ENCODE assay signal across 9 mouse cellular contexts in genomic region chr5:121714331-121714730, GRCm38 (mm10). TPM values are rescaled to one million over a fixed set of nuclear protein-coding genes. Genes with fewer than 3 reads are reported as not detected.
DNase-seq lines count a peak whose midpoint lies in the region; ATAC-seq and TF ChIP-seq lines count a peak whose summit lies in the region.
"Had no signal": no experiment of that assay in that cellular context is flagged by ENCODE, and none has a peak within 500 bp of the region (broad histone marks: within the 10 kb centered on the region; RNA-seq: fewer than 3 reads in every experiment).

No protein-coding gene starts in this region.

- H3K4me2 ChIP-seq in midbrain, embryonic 11.5 days = no peak overlapping the region
- peak overlapping the region; percentile 79; the same call in 1 of the 2 replicates for H3K4me2 ChIP-seq in midbrain, embryonic 13.5 days (replicated peaks)

- no peaks in the 10 kb centered on the region for H3K27me3 ChIP-seq in midbrain, embryonic 10.5 days (ENCODE audit: low read depth, poor library complexity, severe bottlenecking)
- H3K27me3 ChIP-seq in midbrain, embryonic 11.5 days (ENCODE audit: control insufficient read depth, insufficient read depth, low read length) = no peaks in the 10 kb centered on the region
- no peaks in the 10 kb centered on the region for H3K27me3 ChIP-seq in midbrain, embryonic 13.5 days

- peak overlapping the region; percentile 100 for H3K27ac ChIP-seq in gastrocnemius, adult 2 months
- no peak overlapping the region for H3K27ac ChIP-seq in midbrain, embryonic 10.5 days (replicated peaks)
- no peak overlapping the region for H3K27ac ChIP-seq in midbrain, embryonic 11.5 days (ENCODE audit: low read depth, low read length)
- no peak overlapping the region for H3K27ac ChIP-seq in midbrain, embryonic 13.5 days

- WGBS in midbrain, embryonic 10.5 days = 92% methylated on average over 1 of the region's 1 CpGs
- WGBS in midbrain, embryonic 11.5 days = 86% methylated on average over 1 of the region's 1 CpGs
- WGBS in midbrain, embryonic 13.5 days = 88% methylated on average over 1 of the region's 1 CpGs

- TF ChIP-seq CTCF in gastrocnemius, adult 2 months (IDR thresholded peaks at IDR 0.05) = no peak

- DNase-seq in gastrocnemius, adult 2 months = no peak
- DNase-seq in gastrocnemius, postnatal 10 days = no peak
- DNase-seq in midbrain, embryonic 10.5 days (ENCODE audit: low spot score) = no peak
- no peak for DNase-seq in midbrain, embryonic 11.5 days (ENCODE audit: low spot score, missing footprints)
- peak; percentile 22 for DNase-seq in thymus, postnatal 4 days
- no peak for DNase-seq in frontal cortex, postnatal 10 days (ENCODE audit: low spot score in 2 of 2)
- no peak for DNase-seq in adrenal gland, postnatal 10 days
- DNase-seq: B cell, adult 2 months had no signal

- intact Hi-C loops in gastrocnemius, adult 2 months (cut with DNase I) = loop anchor here (5.0 kb wide), 3 partner anchors 43 to 123 kb away; partner anchors contain the start of gene Sh2b3

- H3K4me1 ChIP-seq in midbrain, embryonic 10.5 days = peaks cover 50% of the 10 kb centered on the region
- H3K4me1 ChIP-seq in midbrain, embryonic 11.5 days (ENCODE audit: control insufficient read depth, insufficient read depth, low read length) = peaks cover 23% of the 10 kb centered on the region
- H3K4me1 ChIP-seq in midbrain, embryonic 13.5 days (replicated peaks) = peaks cover 54% of the 10 kb centered on the region

- no peak overlapping the region for H3K9ac ChIP-seq in midbrain, embryonic 11.5 days (ENCODE audit: low read length)
- H3K9ac ChIP-seq in midbrain, embryonic 13.5 days (replicated peaks) = no peak overlapping the region

- no peaks in the 10 kb centered on the region for H3K9me3 ChIP-seq in midbrain, embryonic 10.5 days (replicated peaks)
- H3K9me3 ChIP-seq in midbrain, embryonic 11.5 days (ENCODE audit: control insufficient read depth, low read length) = no peaks in the 10 kb centered on the region
- no peaks in the 10 kb centered on the region for H3K9me3 ChIP-seq in midbrain, embryonic 13.5 days

- no peak for ATAC-seq in midbrain, embryonic 11.5 days (ENCODE audit: low FRiP score)
- ATAC-seq in midbrain, embryonic 13.5 days = no peak

- H3K4me3 ChIP-seq in gastrocnemius, adult 2 months = peak overlapping the region; percentile 96
- peak overlapping the region; percentile 24; the same call in 1 of the 2 replicates for H3K4me3 ChIP-seq in midbrain, embryonic 10.5 days
- H3K4me3 ChIP-seq in midbrain, embryonic 11.5 days (ENCODE audit: low read depth, low read length) = no peak overlapping the region
- no peak overlapping the region for H3K4me3 ChIP-seq in midbrain, embryonic 13.5 days (replicated peaks)

- peaks cover 27% of the 10 kb centered on the region for H3K36me3 ChIP-seq in midbrain, embryonic 10.5 days
- H3K36me3 ChIP-seq in midbrain, embryonic 11.5 days (ENCODE audit: control insufficient read depth, insufficient read depth, low read length) = no peaks in the 10 kb centered on the region
- H3K36me3 ChIP-seq in midbrain, embryonic 13.5 days = no peaks in the 10 kb centered on the region

RNA-seq across cellular contexts. Expression of gene Atxn2, which starts 3.2 kb away (rescaled TPM):
- 100 to 1,000 TPM in 1 of 2 experiments, 10 to 100 TPM in 1; 94.6 to 117 TPM for total RNA-seq in gastrocnemius, adult 2 months (2021)
- total RNA-seq in gastrocnemius, postnatal 10 days (2021) = 100 to 1,000 TPM; 127 to 152 TPM
- polyA plus RNA-seq in midbrain, embryonic 10.5 days (2016; fragmentation: Nextera tagmentation; extraction: Ambion mirVana) = 36.6 and 37.3 TPM in 2 replicates
- 59.2 and 66.8 TPM in 2 replicates for polyA plus RNA-seq in midbrain, embryonic 11.5 days (2014; fragmentation: Nextera tagmentation; extraction: Ambion mirVana)
- 57.6 and 68.1 TPM in 2 replicates for polyA plus RNA-seq in midbrain, embryonic 13.5 days (2015; fragmentation: Nextera tagmentation; extraction: Ambion mirVana)
- total RNA-seq in adrenal gland, postnatal 10 days (2021) = 100 to 1,000 TPM; 156 to 219 TPM

RNA-seq across cellular contexts. Expression of gene Brap, which starts 54.0 kb away (rescaled TPM):
- 10 to 100 TPM; 31.5 to 35.5 TPM for total RNA-seq in gastrocnemius, adult 2 months (2021)
- total RNA-seq in gastrocnemius, postnatal 10 days (2021) = 10 to 100 TPM; 24.2 to 26.2 TPM
- polyA plus RNA-seq in midbrain, embryonic 10.5 days (2016; fragmentation: Nextera tagmentation; extraction: Ambion mirVana) = 40.4 and 44.8 TPM in 2 replicates
- polyA plus RNA-seq in midbrain, embryonic 11.5 days (2014; fragmentation: Nextera tagmentation; extraction: Ambion mirVana) = 37.7 and 43.0 TPM in 2 replicates
- polyA plus RNA-seq in midbrain, embryonic 13.5 days (2015; fragmentation: Nextera tagmentation; extraction: Ambion mirVana) = 42.7 and 44.9 TPM in 2 replicates
- total RNA-seq in adrenal gland, postnatal 10 days (2021) = 10 to 100 TPM; 57.2 to 62.6 TPM

RNA-seq across cellular contexts. Expression of gene Acad10, which starts 54.0 kb away (rescaled TPM):
- total RNA-seq in gastrocnemius, adult 2 months (2021) = 10 to 100 TPM in 1 of 2 experiments, 1 to 10 TPM in 1; 9.1 to 14.9 TPM
- total RNA-seq in gastrocnemius, postnatal 10 days (2021) = 1 to 10 TPM; 5.6 to 6.1 TPM
- polyA plus RNA-seq in midbrain, embryonic 10.5 days (2016; fragmentation: Nextera tagmentation; extraction: Ambion mirVana) = 3.7 and 3.9 TPM in 2 replicates
- polyA plus RNA-seq in midbrain, embryonic 11.5 days (2014; fragmentation: Nextera tagmentation; extraction: Ambion mirVana) = 2.5 and 2.6 TPM in 2 replicates
- polyA plus RNA-seq in midbrain, embryonic 13.5 days (2015; fragmentation: Nextera tagmentation; extraction: Ambion mirVana) = 1.8 and 2.3 TPM in 2 replicates
- total RNA-seq in adrenal gland, postnatal 10 days (2021) = 10 to 100 TPM; 38.6 to 43.6 TPM

Comparison
In these comparisons a context has a peak if more than half of its experiments do, and no peak if none do; other contexts are left out.
1. H3K4me3 ChIP-seq: peak in gastrocnemius, adult 2 months (single experiment) and midbrain, embryonic 10.5 days (single experiment); none in midbrain, embryonic 11.5 days (single experiment) and midbrain, embryonic 13.5 days (single experiment).